Mouse (Mus musculus) spleen, adult 18-20 months (tissue): ENCODE measurements around the gene Celf6.

Experiments
- DNase-seq, 2 experiments: peaks; one replicate each; pipeline ENCODE4 v3.0.0; 2022; ENCODE audit warnings: mixed read lengths in 2 of 2

Celf6 gene

GRCm38 (mm10) chr9:59577844-59578504 is at the start of gene Celf6:
Celf6 (plus strand) TSS chr9:59577917.
- peak; percentile 39 to 43 for DNase-seq

GRCm38 (mm10) chr9:59528274-59528673 is 49.4 kb upstream of the Celf6 start:
- no peak for DNase-seq

GRCm38 (mm10) chr9:59531645-59532044 is 46.1 kb upstream of the Celf6 start:
- DNase-seq = no peak

- DNase-seq = no peak
Measured at GRCm38 (mm10) chr9:59533422-59533821, 44.3 kb upstream of the Celf6 start.

GRCm38 (mm10) chr9:59533889-59534288 is 43.8 kb upstream of the Celf6 start:
- DNase-seq = no peak

- no peak for DNase-seq
Measured at GRCm38 (mm10) chr9:59537651-59538050, 40.1 kb upstream of the Celf6 start.

GRCm38 (mm10) chr9:59539441-59540137 is 38.1 kb upstream of the Celf6 start, which contains the start of the genes Hexa and Tmem202:
Hexa (plus strand) TSS chr9:59539540.
Tmem202 (minus strand) TSS chr9:59539847.
- peak; percentile 60 to 67 for DNase-seq

- DNase-seq = no peak
Measured at GRCm38 (mm10) chr9:59541617-59542016, 36.1 kb upstream of the Celf6 start.

- no peak for DNase-seq
Measured at GRCm38 (mm10) chr9:59542766-59543324, 34.9 kb upstream of the Celf6 start.

GRCm38 (mm10) chr9:59544739-59545138 is 33.0 kb upstream of the Celf6 start:
- no peak for DNase-seq

GRCm38 (mm10) chr9:59547869-59548268 is 29.8 kb upstream of the Celf6 start:
- no peak for DNase-seq

GRCm38 (mm10) chr9:59548961-59549487 is 28.7 kb upstream of the Celf6 start:
- DNase-seq = no peak

- DNase-seq = no peak
Measured at GRCm38 (mm10) chr9:59550077-59550476, 27.6 kb upstream of the Celf6 start.

- DNase-seq = no peak
Measured at GRCm38 (mm10) chr9:59551017-59551416, 26.7 kb upstream of the Celf6 start.

GRCm38 (mm10) chr9:59551620-59552031 is 26.1 kb upstream of the Celf6 start:
- DNase-seq = no peak

- DNase-seq = no peak
Measured at GRCm38 (mm10) chr9:59552610-59553009, 25.1 kb upstream of the Celf6 start.

- no peak for DNase-seq
Measured at GRCm38 (mm10) chr9:59553719-59554118, 24.0 kb upstream of the Celf6 start.

GRCm38 (mm10) chr9:59565600-59565999 is 12.1 kb upstream of the Celf6 start:
- DNase-seq = peak; percentile 72 to 87

- DNase-seq = peak; percentile 35 to 63
Measured at GRCm38 (mm10) chr9:59567111-59567510, 10.6 kb upstream of the Celf6 start.

- DNase-seq = no peak
Measured at GRCm38 (mm10) chr9:59571852-59572251, 5.9 kb upstream of the Celf6 start.

- no peak for DNase-seq
Measured at GRCm38 (mm10) chr9:59577401-59577800, 316 bp upstream of the Celf6 start.

- DNase-seq = no peak
Measured at GRCm38 (mm10) chr9:59578505-59578867, 769 bp downstream of the Celf6 start.

- peak; percentile 33 to 61 for DNase-seq
Measured at GRCm38 (mm10) chr9:59584871-59585308, 7.2 kb downstream of the Celf6 start.

GRCm38 (mm10) chr9:59588252-59588651 is 10.5 kb downstream of the Celf6 start:
- no peak for DNase-seq
